Mouse (Mus musculus) brain, embryonic 18.5 days (tissue): ENCODE measurements around the gene Foxj1.

Source experiments
- DNase-seq: peaks from one replicate; pipeline ENCODE4 v3.0.0-alpha.2; 2012; ENCODE audit warnings: low read depth, low spot score

Foxj1 gene

GRCm38 (mm10) chr11:116342069-116342791, 7.0 kb upstream of the Foxj1 start:
- no peak for DNase-seq

DNA sequence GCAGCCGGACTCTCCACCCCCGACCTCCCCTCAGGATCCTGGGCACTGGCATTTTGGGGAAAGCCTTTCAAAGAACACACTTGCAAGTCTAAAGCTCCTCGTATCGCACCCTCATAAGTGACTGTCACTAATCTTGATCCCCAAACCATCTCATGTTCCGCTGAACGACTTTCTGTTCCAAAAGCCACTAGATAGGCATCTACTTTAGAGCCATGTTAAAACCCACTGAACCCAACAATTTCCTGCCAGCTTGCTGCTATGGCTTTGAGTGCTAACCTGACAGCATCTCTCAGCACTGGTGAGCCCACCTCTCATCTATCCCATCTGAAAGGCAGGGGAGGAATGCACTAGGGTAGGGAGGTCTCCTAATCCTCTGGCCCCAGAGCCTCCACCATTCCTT, 2.3 kb upstream of the Foxj1 start:
- DNase-seq: no peak

- no peak for DNase-seq
Measured at GRCm38 (mm10) chr11:116337000-116337399, 1.8 kb upstream of the Foxj1 start.

DNA sequence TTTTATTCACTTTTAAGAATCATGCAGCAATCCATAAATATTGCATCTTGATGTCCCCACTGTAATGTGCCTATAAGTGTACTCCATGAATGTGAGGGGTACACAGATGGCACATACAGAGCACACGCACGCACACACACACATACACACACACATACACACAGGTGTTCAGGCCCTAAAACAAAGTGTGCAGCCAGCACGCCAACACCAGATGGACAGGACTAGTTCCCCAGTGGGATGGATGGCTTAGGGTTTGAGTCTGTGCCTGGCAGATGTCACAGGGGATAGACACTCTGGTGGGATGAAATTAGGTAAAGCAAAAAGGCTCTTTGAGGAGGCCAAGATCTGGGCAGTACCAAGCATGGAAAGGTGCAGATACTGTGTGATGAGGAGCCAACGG, 1.2 kb upstream of the Foxj1 start:
- DNase-seq: no peak

GRCm38 (mm10) chr11:116334417-116334782, 799 bp downstream of the Foxj1 start:
- no peak for DNase-seq

- DNase-seq: no peak
Measured at GRCm38 (mm10) chr11:116333526-116334416, 1.4 kb downstream of the Foxj1 start.

DNA sequence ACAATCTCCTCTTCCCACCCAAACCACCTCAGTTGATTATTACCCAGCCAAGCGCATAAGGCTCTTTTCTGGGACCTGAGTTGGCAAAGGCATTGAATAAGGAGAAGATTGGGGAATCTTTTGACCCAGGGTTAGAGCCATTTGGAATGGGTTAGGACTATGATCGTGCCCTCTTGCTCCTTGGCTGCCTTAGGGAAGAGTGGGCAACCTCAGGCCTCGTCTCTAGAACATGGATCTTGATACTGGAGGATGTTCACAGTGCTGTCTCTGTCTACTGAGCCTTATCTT, 2.3 kb downstream of the Foxj1 start:
- DNase-seq: no peak

DNA sequence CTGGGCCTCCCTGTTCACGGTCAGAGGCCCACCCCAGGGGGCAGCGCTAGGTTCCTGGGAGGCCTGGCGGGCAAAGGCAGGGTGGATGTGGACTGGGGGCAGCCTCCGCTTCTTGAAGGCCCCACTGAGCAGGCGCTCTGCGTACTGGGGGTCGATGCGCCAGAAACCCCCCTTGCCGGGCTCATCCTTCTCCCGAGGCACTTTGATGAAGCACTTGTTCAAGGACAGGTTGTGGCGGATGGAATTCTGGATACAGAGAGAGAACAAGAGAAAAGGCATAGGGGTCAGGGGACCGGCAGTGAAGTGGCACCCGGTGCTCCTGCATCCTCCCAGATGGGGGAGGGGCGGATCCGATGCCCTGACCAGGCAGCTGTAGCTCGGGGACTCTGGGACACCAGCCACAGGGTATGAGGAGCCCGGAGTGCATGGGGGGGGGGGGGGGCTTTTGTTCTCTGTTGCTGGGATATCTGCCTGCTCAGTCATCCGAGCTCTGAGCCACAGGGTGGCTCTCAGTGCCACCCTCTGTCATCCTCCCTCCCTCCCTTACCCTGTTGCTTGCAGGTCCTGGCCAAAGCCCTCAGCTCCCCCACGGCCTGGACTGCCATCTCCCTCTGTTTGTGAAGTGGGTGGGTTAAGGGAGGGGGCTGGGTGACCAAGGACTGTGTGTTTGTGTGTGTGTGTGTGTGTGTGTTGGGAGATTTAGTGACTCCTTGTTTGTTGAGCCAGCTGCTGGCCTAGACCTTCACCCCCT, 2.8 kb downstream of the Foxj1 start:
- DNase-seq: no peak

GRCm38 (mm10) chr11:116330211-116330518, 5.0 kb downstream of the Foxj1 start:
- DNase-seq: no peak

DNA sequence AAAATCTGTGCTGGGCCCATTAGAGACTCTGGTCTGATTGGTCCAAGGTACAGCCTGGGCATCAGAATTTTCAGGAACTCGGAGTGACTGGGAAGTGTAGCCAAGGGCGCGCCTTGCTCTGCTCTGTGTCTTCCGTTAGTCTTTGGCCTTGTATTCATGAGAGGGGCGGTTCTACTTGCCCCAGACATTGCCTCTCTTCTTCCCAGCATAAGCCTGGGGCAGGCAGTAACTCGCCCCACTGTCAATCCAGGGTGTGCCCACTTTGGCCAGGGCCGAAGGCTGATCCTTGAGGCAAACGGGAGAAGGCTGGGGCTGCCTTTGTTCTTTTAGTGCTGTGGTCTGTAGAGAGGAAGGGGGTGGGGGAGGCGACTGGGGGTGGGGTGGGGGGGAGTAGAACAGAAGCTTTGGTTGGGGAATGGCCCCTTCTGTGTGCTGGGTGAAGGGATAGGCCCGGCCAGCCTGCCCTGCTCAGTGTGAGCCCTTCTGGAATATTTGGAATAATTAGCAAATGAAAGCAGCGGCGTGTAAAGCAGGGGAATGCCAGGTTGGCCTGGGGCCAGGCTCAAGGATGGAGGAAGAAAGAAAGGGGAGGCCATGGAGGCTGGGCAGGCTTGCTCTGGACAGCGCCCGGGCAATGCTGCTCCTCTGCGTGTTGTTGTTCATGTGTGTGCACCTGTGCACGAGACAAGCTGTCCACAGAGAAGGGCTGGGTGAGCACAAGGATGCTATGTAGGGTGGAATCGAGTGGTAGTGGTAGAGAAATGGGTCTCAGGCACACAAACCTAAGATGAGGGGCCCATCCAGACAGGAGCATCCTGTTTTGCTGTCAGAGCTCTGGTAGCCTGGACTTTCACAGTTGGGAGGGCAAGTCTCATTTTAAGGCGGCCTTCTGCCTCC, 5.6 kb downstream of the Foxj1 start:
- no peak for DNase-seq

GRCm38 (mm10) chr11:116326963-116327603, 8.1 kb downstream of the Foxj1 start:
- DNase-seq: no peak

GRCm38 (mm10) chr11:116318719-116319659, 16.2 kb downstream of the Foxj1 start:
- DNase-seq: no peak

- no peak for DNase-seq
Measured at GRCm38 (mm10) chr11:116312359-116312758, 22.8 kb downstream of the Foxj1 start.

GRCm38 (mm10) chr11:116311169-116311568, 24.0 kb downstream of the Foxj1 start:
- DNase-seq: no peak

DNA sequence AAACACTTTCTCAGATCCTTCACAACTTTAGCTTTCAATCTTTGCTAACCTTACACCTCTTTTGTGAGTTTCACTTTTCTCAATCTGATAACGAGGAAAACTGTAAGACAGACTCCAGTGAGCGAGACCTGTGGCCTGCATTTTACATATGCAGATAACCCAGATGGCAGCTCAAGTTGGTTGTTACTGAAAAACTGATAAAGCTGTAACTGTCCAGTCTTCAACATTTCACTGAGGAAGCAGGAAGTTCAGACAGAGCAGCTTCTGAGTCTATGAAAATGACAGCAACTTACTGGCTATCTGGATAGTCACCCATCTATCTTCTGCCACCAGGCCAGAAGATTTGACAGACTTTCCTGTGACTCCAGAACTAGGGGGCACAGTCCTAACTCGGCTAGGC, 25.6 kb downstream of the Foxj1 start:
- no peak for DNase-seq

DNA sequence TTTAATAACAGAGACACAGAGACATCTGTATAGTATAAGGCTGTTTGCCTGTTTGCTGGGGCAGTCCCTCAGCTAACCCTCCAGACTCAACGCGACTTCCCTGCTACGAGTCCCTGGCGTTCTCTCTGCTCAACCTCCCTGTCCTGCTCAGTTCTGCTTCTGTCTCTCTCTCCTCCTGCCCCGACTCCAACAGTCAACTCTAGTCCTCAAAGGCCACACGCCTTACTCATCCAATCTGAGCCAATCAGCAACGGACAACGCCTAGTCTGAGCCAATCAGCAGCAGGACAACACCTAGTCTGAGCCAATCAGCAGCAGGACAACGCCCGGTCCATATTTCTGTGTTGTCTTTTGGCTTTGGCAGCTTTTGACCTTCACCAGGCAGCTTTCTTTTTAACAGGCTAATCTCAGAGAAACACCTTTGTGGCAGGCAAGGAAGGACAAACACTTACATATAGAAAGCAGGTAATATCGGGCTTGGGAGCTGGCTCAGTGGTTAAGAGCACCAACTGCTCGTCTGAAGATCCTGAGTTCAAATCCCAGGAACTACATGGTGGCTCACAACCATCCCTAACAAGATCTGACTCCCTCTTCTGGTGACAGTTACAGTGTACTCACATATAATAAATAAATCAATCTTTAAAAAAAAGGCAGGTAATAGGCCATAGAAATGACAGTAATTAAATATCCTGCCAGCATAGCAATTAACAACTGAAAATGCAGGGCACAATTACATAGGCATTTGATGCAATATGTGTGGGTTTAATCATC, 27.3 kb downstream of the Foxj1 start:
- no peak for DNase-seq

DNA sequence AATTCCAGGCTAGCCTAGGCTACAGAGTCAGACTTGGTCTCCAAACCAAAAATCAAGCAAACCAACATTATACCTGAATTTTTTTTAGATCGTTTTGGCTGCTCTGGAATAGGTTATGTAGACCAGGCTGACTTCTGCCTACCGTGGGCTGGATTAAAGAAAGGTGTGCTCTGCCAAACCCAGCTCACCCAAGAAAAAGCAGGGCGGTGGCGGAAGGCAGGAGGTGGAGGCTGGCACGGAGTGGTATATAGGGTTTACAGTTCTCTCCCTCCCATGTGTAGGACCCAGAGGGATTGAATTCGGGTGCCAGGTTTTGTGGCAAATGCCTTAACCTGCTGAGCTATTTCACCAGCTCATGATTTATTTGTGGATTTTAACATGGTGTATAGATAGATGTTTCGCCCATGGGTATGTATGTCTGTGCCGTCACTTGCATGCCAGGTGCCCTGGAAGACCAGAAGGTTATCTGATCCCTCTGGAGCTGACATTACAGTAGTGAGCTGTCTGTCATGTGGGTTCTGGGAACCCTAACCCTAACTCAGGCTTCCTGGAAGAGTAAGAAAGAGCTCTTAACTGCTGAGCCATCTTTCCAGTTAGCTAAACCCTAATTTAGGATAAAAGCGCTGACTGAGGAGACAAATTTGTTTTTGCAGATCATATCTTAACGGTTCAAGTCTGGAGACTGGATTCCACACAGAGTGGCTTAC, 28.0 kb downstream of the Foxj1 start, which contains the start of gene Exoc7:
TSS of gene Exoc7 (minus strand) at position 215 of the 707 bp plus-strand sequence.
- DNase-seq: no peak
